Mouse (Mus musculus) lung, adult 18-20 months (tissue): ENCODE results near the gene Sugct.

Experiments
- DNase-seq, 2 experiments: peaks; one replicate each; pipeline ENCODE4 v3.0.0; 2022; ENCODE audit warnings: mixed read lengths in 2 of 2

Gene Sugct

DNA sequence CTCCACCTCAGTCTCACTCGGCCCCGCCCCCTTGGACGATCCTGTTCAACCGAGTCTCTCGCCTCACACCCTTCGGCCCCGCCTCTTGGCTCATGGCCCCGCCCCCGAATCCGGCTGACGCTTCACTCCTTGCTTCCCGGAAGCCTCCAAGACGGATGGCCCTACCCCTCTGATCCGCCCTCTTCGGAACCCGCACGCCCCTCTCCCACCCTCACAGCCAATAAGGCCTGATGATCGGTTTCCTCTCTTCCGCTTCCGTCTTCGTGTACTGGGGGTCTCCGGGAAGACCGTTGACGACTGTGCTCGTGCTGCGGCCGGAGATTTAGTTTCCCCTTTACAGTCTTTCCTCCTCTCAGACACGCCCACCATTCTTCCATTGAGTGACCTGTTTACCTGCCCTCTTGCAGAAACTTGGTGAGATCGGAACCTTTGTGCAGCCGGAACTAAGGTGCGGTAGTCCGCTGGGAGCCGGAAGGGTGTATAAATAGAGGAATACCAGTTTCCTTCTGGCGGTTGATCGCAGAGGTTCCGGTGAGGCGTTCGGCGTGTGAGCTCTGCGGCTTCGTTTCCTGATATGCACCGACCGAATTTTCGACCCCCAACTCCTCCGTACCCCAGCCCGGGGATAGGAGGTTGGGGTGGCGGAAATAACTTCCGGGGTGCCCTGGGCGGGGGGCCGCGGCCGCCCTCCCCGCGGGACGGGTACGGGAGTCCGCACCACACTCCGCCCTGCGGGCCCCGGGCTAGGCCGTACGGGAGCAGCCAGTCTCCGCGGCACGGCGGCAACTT is at the start of gene Sugct, which contains the start of gene Mplkip:
Gene Sugct (minus strand): TSS at position 643 of the 789 bp plus-strand sequence.
Gene Mplkip (plus strand): TSS at position 282 of the 789 bp plus-strand sequence.
- DNase-seq: peak; percentile 100

DNA sequence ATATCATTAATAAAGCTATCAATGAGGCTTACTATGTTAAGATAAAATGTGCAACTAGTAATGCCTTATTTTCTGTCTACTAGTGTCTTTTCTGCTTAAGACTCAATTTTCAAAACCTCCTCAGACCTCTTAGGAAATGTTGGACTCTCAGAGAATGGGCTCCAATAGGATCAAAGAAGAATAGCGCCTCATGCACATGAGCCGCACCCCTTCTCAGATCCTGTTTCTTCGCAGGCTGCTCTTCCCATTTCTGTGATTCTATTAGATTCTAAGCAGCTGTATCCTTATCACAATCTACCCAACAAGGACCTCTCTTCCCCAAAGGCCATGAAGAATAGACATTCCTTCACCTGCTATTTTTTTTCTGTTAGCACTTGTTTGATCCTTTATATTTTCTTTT is 33.4 kb upstream of the Sugct start:
- DNase-seq: no peak

DNA sequence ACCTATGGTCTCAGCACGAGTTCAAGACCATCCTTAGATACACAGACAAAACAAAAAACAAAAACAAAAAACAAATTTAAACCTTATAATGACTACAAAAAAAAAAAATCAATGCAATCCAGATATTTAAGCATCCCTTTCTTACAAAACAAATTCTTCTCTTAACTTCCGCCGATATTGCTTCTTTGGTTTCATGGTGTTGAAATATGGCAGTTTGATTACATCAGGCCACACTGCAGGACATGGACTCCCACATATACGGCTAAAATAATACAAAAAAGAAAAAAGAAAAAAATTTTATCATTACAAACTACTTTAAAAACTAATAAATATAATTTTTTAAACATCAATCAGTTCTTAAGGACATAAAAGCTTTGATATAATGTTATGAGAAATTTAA is 32.6 kb upstream of the Sugct start:
- no peak for DNase-seq

DNA sequence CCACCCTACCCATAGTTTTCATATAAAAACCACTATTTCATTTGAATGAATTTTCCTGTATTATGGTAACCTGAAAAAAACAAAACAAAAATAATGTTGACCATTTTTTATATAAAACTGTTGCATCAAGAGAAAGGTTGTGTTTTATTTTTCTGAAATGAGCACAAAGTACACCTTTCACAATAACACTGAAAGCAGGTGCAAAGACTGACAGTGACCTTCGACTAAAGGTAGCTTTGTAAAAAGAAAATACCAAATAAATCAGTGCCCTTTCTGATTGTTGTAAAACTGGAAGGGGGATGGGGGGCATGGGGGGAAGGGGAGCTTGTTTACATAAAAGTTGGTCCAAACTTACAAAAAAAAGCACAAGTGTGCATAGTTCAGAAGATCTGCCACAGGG is 22.0 kb upstream of the Sugct start:
- DNase-seq: no peak

DNA sequence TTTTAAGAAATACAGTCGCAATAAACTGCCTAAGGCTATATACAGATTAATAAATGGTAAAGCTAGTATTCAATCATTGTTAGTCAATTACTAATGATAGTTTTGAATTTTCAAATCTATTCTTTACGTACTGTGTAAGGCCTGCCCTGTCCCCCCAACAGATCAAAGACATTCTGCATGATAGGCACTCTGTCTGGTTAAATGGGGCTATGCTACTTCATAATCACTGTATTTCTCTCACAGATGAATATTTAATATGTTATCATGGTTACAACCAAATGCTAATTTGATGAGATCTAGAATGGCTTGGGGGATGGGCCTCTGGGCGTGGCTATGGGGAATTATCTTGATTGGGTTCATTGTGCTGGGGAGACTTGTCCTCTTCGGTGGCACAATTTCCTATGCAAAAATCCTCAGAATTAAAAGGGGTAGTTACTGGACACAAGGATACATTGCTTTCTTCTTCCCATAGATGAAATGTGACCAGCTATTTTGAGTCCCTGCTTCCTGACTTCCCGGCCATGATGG is 13.5 kb upstream of the Sugct start:
- DNase-seq: no peak

DNA sequence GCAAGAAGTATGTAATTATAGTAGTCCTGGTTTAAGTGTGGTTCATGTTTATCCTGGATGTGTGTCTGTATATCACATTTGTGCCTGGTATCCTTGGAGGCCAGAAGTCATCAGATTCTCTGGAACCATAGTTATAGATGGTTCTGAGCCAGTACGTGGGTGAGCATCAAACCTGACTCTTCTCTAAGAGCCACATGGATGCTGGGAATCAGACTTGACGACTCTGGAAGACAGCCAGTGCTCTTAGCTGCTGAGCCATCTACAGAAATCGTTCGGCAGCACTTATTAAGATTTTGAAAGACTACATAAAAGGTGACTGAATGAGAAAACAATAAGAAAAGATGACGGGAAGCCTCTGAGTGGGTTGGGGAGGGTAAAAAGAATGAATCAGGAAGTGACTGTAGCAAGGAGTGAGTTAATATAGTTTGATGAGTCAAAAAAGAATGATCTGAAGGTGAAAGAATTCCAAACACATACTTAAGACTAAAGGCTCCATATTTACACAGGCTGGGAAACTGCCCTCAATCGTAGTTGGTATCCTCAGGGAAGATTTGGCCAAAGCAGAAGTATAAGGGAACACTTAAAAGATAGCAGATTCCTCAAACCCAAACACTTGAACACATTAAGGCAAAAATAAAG is 10.0 kb upstream of the Sugct start:
- no peak for DNase-seq

DNA sequence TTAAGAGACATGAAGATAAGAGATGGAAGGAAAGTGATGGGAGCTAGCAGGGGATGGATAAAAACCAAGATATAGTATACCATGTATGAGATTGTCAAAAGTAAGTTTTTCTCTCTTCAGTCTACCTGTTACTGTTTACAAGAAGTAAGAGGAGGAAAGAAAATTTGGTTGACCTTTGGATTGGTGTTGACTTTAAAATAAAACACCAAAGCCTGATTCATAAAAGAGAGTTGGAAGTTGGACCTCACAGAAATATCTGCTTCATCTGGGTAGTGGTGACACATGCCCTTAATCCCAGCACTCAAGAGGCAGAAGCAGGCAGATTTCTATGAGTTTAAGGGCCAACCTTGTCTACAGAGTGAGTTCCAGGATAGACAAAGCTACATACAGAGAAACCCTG is 7.0 kb upstream of the Sugct start:
- DNase-seq: no peak

DNA sequence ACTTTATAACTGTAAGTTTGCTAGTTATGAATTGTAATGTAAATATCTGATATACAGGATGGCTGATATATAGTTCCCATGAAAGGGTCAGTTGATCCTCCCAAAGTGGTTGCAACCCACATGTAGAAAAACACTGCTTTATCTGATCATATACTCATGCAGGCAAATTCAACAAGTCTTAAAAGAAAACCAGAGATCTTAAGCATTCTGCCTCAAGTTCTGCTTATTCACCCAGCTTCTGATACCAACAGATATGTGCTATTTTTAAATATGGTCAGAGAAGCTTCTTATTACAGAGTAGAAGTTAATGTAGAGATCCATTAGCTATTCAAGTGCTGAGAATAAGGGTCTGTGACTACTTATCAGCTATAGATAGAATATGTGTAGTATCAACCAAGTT is 6.0 kb upstream of the Sugct start:
- DNase-seq: no peak

DNA sequence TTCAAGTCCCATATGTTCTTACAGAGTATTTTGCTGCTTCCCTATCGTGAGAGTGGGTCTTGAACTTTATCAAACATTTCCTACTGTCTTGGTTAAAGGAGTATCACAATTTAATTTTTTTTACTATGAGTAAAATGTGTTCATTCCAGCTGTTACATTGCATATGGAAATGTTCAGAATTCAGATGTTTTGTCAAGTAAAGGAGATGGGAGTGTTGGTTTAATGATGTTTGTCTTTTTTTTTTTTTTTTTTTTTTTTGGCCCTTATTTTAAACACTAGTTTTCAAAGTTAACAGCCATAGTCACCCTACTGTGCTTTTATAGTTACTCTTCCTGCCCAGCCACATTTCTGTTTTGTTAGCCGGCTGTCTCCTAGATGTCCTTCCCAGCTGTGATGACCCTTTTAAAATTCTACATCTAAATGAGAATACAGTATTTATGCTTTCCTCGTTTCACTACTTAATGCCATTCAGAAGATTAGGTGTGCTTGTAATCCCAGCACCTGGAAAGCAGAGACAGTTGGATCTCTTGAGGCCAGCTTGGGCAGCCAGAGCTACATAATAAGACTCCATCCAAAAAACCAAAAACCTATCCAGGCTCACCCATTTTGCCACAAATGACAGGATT is 4.8 kb upstream of the Sugct start:
- no peak for DNase-seq

DNA sequence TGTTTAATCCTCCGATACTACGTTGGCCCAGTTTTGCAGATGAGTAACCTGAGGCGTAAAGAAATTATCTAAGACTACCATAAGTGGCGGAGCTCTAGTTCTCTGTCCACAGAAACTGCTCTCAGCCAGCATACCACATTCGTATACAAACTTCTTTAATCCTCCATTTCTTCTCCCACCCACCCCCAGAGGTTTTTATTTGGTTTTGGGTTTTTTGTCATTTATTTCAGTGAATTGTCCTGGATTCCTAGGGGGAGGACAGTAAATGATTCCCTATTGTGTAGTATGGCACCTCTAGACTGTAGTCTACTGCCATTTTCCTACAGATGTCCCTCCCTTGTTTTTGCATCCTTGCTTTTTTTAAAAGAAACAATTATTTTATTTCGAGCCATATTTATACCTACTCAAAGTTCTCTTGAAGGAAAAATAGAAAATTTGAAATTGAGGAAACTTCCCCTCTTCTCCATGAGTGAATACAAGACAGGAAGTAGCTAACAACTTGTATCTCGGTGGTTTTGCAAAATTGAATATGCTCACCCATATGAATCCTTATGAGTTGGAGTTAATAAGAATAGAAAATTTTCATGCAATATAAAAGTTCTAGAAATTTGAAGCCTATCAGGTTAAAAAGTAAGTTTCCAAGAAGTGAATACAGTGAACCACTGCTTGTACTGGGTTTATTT is 686 bp upstream of the Sugct start:
- DNase-seq: no peak

DNA sequence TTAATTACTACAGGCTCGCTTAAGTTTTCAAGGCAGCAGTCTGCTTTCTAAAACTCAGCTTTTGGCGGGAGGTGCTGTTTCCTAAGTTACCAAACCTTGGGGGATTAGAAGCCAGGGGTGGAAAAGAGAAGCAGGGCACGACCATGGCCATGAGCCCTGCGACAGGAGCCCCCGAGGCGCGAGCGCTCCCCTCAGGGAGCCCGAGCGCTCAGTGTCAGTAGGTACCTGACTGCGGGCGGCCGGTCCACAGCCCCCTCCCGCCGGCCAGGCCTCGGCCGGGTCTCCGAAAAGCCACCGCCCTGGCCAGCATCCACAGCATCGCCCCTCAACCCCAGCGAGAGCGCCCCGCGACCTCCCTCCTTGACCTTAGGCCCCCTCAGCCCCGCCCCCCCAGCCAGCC is 939 bp downstream of the Sugct start:
- no peak for DNase-seq

DNA sequence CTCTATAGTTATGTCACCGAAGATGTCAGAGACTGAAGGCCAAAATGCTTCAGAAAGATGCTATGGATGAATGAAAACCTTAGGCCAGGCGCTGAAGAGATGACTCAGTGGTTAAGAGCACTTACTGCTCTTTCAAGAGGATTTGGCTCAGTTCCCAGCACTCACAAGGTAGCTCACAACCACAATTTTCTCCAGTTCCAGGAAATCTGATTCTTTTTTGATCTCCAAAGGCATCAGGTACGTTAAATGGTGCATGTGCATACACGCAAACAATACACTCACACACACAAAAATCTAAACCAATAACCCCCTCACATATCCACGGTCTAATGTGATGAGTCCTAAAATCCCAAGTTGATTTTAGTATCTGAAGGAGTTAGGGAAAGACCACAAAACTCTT is 1.5 kb downstream of the Sugct start:
- peak; percentile 6 to 30 for DNase-seq

DNA sequence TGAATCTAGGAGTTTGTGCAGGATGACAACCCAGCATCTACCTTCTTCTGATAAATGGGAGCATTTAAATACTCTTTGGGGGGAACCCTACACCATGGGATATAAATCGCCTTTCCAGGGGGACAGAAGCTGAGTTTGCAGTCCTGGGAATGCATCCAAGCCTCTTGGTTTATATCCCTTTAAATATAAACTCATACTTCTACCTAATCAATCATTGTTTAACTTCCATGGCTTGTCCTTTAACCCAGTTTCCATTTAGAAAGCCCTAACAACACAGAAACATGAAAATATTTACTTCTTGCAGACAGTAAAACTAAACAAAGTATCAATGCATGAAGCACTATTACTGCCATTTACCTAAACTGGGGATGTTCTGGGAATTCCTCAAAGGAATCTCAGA is 3.9 kb downstream of the Sugct start:
- DNase-seq: no peak

DNA sequence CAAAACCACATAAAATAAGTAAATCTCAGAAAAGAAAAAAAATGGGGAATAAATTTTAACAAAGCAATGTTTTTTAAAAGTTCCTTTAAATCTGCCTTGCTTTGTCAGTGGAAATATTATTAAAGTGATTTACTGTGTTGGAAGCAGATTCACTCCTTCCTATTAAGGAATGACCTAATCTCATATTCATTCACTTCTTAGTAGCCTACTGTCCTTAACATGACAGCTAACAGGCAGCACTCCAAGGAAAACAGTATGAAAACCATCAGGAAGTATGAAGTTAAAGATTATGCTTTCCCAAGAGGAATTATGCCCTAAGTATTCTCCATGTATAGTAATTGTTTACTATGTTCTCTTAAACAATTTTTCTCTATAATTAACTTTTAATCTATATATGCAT is 4.7 kb downstream of the Sugct start:
- no peak for DNase-seq

DNA sequence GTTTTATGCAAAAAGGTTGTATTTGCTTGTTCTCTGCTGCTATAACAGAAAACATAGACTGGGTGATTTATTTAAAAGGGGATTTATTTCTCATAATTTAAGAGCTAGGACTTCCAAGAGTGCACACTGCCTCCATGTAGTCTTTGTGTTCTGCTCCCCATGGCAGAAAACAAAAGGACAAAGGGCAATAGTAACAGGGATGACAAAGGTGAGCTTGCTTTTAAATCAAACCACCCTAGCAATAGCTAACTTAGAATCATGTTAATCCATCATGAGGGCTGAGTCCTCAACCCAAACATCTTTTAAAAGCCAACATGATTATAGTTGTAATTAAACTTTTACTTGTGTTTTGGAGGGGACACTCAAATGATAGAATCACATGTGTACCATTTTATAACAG is 5.9 kb downstream of the Sugct start:
- no peak for DNase-seq

DNA sequence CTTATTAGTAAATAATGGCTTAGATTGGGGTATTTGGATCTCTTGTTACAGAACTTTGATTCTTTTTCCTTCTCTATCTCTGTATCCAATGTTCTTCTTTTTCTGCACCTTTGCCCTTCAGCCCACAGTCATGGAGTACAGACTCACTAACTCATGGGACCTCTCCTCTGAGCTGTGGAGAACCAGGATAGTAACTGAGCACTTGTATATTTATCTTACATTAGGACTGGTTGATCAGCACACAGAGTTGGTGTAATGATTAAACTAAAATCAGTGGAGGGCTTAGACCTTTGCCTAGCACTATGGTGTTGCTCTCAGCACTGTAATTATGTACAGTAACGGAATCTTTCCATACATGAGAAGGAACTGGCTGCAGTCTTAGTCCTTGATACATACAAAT is 24.2 kb downstream of the Sugct start:
- DNase-seq: no peak

DNA sequence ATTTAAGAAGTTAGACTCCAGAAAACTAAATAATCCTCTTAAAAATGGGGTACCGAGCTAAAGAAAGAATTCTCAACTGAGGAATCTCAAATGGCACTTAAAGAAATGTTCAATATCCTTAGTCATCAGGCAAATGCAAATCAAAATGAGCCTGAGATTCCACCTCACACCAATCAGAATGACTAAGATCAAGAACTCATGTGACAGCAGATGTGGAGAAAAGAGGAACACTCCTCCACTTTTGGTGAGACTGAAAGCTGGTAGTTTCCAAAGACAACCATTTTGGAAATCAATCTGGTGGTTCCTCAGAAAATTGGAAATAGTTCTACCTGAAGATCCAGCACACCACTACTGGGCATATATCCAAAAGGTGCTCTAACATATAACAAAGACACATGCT is 28.0 kb downstream of the Sugct start:
- DNase-seq: no peak

DNA sequence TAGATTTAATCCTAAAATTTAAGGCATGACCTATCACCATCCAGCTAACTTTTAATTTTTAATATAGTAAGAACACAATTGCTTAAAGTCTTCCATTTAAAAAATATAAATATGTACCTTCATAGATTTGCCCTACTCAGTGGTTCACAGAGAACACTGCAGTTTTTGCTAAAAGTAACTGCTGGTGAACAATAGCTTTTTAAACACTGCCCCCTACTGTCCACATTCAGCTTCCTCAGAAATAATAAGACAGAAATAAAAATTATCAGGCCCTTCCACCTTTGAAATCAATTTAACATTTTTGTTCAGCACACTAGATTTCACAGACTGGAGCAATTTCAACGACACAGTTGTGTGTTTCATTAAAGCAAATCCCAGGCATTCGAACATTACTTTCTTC is 53.1 kb downstream of the Sugct start:
- DNase-seq: no peak

DNA sequence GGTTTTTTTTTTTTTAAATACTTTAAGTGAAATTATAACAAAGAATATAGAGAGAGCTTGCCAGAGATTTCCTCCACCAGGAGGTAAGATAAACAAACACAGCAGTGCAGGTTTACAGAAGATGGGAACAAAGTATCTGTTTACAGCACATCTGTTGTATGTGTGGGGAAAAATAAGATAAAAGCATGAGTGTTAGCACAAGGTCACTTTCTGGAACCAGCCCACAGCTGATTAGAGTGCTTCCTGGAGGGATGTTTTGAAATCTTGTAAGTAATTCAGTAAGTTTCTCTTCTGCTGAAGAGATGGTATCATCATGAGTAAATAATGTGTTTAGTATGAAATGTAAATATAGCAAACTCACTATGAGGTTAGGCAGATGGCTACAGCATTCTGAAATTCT is 57.3 kb downstream of the Sugct start:
- no peak for DNase-seq

DNA sequence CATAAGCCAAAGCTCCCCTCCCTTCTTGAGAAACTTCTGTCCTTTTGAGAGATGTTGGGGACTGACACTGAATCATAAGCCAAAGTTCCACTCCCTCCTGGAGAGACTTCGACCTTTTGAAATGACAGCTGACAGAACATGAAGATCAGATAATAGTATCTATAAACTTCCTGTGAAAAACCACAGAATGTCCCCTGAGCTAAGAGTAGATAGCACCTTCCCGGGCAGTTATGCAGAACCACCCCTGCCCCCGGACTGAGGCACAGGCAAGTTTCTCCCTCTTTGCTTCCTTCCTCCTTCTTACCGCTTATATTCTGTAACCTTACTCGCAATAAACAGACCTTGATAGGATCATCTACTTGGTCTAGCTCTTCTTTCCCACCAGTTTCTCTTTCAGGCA is 68.2 kb downstream of the Sugct start:
- DNase-seq: peak in 1 of 2 experiments; percentile 1

DNA sequence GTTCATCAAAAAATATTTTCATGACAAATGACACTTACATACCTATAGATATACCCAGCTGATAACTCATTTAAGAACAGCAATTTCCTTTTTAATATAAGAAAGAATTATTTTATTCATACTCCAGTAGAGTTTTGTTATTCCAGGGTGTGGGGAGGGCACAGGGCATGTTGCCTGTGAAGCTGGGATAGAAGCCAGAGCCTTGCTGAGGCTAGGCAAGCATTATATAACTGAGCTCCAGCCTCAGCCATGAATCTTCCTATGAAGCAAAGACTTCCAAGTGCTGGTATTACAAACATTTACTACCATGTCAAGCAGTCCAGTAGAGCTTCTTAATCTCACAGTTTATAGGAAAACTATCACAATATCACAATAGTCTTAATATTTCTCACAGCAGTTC is 70.4 kb downstream of the Sugct start:
- DNase-seq: no peak

DNA sequence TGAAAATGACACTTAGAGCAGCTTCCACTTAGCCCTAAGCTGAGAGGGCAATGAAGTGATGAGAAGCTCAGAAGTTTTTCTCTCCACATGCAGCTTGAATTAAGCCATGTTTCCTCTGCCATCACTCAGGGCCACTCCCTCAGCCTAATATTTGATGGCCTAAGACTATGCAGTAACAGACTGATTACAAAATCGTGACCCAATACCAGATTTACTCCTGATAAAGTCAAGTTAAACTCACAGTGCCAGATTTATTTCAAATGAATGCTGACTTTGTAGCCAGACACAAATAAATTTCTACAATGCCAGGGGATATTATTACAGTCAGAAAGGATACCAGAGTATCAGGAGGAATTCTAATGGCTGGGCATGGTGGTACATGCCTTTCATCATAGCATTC is 89.1 kb downstream of the Sugct start:
- DNase-seq: no peak

DNA sequence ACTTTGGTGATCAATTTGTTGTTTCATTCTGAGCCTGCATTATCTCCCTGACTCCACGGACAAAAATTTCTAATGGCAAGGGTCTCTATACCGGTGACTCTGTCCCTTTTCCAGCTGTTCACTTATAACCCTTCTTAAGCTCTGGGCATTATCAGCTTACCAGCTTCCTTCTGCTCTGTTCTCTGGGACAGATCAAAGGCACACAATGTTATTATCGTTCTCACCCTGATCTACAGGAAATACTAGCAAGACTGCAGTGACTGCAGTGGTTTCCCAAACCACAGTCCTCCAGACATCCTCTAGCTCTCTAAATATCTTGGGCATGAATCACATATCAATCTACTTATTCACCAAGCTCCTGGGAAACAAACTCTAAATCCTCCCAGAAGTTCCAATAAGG is 90.7 kb downstream of the Sugct start:
- no peak for DNase-seq
